Mouse (Mus musculus) bone marrow, adult 2 months (tissue): ENCODE results near the gene Spdye4a.

Source experiments
- CTCF ChIP-seq: fragments of 200-500 bp; IDR thresholded peaks from 2 replicates; pipeline ENCODE4 v1.5.1; 2011; ENCODE audit warnings: low read length, control low read depth; ENCODE audit not compliant: control insufficient read depth, insufficient read depth
- POLR2A ChIP-seq: fragments of 200-500 bp; IDR thresholded peaks from 2 replicates; pipeline ENCODE4 v1.6.1; 2011; ENCODE audit warnings: low read depth, mild to moderate bottlenecking, control low read depth, low read length, borderline replicate concordance; ENCODE audit not compliant: control insufficient read depth

GRCm38 (mm10) chr5:143272540-143273330, 46.0 kb upstream of the Spdye4a start:
- TF ChIP-seq POLR2A (no peak), CTCF (no peak)
